Mouse (Mus musculus): ENCODE data around the gene Plppr3.

The Plppr3 gene

GRCm38 (mm10) chr10:79852107-79852789 is 22.2 kb downstream of the Plppr3 start:
- DNase-seq (ENCODE audit: low spot score in 2 of 2), result peak in 1 of 2 experiments; percentile 40

DNA sequence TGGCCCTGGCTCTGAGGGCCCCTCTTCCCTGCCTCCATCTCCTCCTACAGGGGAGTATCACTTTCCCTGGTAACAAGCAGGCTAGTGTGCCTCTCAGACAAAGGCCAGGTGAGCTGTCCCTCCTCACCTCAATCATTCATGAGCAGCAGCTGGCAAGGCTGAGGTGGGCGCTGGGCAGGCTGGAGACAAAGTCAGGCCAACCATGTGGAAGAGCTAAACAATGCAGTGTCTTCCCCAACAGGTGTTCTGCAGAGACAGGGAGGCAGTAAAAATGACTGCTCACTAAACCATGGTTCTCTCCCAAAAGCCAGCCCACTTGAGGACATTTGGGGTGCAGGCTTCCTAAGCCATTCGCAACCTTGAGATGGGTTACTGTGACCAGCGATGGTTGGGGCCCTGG is 22.8 kb downstream of the Plppr3 start:
- DNase-seq (ENCODE audit: low spot score in 2 of 2), result no peak

DNA sequence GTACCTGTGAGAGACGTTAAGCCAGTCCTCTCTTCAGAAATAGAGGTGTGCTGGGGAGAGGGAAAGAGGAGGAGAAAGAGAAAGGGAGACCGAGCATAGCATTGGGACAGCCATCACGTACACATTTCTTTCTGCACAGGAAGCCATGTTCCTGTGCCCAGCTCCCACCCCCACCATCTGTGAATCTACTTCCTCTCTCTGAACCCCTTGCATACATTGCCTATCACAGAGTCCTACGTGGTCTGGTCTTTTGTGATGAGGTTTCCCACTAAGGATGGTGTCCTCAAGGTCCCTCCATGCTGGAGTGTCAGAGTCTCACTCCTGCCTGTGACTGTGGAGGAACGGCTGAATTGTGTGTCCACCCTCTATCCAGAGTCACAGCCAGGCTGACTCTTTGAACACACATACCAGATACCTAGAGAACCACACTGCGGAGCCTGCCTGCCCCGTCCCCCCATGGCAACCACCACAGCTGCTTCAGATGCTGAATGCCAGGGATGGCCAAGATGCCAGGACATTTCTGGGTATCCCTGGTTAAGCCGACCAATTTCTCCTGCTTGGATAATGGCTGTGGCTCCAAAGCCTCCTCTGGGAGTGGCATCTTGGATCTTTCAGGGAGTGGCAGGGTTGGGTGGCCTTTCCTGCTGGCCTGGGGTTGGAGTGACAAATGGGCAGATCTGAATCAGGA is 24.3 kb downstream of the Plppr3 start:
- peak; percentile 36 to 54 for DNase-seq (ENCODE audit: low spot score in 2 of 2)

DNA sequence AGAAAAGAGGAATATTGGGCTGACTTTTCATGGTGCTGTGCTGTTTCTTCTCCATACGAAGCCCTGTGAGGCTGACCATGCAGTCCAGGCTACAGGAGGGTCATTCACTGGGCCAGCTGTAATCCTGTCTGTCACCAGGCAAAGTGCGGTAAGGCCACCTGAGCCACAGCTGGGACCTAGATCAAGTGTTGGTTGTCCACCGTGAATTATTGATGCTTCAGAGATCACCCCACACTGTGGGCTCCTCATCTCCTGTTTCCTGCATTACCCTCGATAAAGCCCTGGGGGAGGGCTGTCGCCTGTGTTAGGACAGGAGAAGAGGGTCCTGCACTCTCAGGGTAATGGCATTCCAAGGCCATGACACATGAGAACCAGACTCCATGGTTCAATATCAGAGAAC is 27.9 kb downstream of the Plppr3 start:
- DNase-seq (ENCODE audit: low spot score in 2 of 2), result no peak

GRCm38 (mm10) chr10:79843476-79843875 is 31.0 kb downstream of the Plppr3 start:
- no peak for DNase-seq (ENCODE audit: low spot score in 2 of 2)

DNA sequence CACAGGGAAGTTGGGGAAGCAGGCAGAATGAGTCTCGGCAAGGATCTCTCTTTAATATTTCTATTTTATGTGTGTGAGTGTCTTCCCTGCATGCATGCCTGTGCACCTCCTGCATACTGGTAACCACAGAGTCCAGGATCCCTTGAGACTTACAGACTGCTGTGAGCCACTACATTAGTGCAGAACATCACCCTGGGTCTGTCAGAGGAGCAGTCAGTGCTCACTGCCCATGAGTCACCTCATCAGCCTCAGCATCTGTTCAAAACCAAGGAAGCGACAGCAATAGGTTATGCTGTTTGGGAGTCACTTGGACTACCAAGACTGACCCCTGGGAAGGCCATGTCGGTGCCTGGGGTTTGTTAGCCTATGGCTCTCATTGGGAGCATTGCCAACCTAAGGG is 32.1 kb downstream of the Plppr3 start:
- DNase-seq (ENCODE audit: low spot score in 2 of 2), result no peak

- peak; percentile 23 to 29 for DNase-seq (ENCODE audit: low spot score in 2 of 2)
Measured at GRCm38 (mm10) chr10:79840644-79841551, 33.5 kb downstream of the Plppr3 start.

GRCm38 (mm10) chr10:79840091-79840490 is 34.3 kb downstream of the Plppr3 start:
- DNase-seq (ENCODE audit: low spot score in 2 of 2), result no peak

- no peak for DNase-seq (ENCODE audit: low spot score in 2 of 2)
Measured at GRCm38 (mm10) chr10:79838151-79838550, 36.3 kb downstream of the Plppr3 start.

DNA sequence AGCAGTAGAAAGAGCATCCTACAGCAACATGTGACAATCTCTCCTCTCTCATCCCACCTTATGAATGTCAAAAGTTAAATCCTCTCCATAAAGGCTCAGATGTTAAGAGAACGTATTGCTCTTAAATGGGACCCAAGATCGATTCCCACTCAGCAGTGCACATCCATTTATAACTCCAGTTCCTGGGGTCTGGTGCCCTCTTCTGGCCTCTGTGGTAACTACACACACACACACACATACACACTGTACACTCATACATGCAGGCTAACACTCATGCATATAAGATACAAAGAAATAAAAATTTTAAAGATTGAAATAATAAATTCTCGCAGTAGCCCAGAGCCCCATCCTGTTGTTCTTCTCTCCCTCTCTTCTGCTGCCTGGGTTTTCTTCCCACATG is 37.5 kb downstream of the Plppr3 start:
- no peak for DNase-seq (ENCODE audit: low spot score in 2 of 2)

DNA sequence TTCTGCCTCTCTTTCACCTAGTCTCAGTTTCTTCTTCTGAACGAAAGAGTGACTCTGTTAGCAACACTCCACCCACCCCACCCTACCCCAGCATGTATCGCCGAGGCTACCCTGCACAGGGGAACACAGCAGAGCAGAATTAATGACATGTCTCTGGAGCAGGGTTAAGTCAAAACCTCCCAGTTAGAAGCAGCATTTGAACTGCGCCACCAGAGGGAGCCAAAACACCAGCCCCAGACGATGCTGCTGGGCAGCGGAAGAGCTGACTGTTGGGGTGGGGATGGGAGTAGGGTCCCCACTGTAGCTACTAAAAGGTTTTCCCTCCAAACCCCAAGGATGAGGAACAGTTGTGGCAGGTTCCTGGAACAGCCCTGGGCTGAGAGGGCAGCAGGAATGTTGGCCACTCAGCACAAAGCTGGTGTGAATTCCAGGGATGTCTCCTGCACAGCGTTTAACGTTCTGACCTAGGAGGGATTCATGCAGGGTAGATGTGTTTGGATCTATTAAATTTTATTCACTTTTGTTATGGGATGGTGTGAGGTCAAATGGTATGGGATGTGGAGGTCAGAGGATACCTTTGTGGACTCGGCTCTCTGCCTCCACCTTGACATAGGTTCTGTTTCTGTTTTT is 39.5 kb downstream of the Plppr3 start:
- peak; percentile 65 to 87 for DNase-seq (ENCODE audit: low spot score in 2 of 2)

GRCm38 (mm10) chr10:79832786-79833181 is 41.6 kb downstream of the Plppr3 start:
- DNase-seq (ENCODE audit: low spot score in 2 of 2), result no peak

DNA sequence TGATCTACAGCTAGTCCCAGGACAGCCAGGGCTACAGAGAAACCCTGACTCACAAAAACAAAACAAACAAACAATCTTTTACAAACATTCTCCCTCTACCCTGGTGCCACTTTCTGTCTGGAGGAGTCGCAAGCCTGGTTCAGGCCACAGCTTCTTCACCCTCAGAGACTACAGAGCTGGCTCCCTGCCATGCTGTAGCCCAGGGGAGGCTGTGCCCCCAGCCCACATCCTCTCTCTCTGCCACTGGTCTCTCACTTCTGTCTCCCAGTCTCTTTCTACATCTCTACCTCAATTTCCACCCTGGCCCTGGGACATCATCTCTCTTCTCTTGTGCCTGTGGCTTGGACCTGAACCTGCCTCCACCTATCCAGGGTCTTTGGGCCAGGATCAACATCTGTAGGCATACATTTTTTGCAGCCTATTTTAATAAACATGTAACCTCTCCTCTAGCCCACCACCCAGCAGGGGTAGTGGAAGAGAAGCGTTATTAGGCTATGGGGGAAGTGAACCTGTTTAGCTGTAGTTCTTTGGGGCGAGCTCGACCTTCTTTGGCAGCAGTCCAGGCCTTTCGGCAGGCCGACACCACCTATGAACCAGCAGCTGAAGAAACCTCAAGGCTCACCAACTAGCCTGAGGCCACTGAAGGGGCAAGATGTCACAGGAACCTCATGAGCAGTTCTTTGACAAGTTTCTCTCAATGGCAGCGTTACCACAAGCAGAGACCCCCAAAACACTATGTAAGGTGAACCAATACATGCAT is 42.2 kb downstream of the Plppr3 start:
- DNase-seq (ENCODE audit: low spot score in 2 of 2), result peak in 1 of 2 experiments; percentile 39

DNA sequence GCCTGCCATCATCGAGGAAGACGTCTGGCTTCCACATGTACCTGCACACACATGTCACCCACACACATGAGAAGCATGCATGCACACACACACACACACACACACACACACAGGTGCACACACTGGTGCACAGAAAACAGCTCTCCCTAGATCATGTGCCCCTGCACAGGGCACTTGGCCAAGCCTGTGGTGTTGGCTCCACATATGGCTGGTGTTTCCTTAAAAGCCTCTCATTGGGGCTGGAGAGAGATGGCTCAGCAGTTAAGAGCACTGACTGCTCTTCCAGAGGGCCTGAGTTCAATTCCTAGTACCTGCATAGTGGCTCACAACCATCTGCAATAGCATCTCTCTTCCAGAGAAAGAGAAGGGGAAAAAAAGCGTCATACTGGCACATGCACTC is 42.9 kb downstream of the Plppr3 start:
- DNase-seq (ENCODE audit: low spot score in 2 of 2), result no peak

- no peak for DNase-seq (ENCODE audit: low spot score in 2 of 2)
Measured at GRCm38 (mm10) chr10:79824413-79824812, 50.0 kb downstream of the Plppr3 start.

DNA sequence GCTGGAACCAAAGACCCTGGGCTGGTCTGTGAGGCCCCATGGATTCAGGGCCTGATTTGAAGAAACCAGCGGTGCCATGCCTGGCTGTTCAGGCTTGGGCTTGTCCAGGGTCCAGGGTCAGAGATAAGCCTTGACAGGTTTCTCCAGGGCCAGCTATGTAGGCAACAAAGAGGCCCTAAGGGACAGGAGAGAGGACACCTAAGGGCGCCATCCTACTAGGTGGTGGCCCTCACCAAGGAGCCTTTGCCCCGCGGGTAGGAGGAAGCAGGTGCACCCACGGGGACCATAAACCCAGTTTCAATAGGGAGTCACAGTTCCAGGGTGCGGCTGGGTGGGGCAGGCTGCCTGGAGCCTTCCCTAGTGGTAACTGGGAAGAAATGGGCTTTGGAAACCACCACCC is 51.4 kb downstream of the Plppr3 start:
- DNase-seq (ENCODE audit: low spot score in 2 of 2), result no peak

DNA sequence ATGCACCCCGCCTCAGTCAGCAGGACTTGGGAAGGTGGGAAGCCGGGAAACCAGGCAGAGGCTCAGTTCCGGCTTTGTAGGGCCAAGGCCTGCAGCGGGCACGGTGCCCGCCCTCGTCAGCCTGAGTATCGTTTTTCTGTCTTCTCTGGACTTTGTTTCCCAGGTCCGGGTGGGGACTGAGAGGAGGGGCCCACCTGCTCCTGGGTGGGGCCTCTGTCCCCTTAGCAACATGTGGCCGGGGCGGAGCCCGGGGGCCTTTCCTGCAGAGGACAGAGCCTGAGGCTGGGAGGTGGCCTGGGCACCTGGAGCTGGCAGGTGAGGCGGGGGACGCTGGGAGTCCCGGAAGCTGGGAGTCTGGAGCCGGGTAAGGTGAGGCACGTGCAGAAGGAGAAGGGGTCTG is 52.1 kb downstream of the Plppr3 start:
- no peak for DNase-seq (ENCODE audit: low spot score in 2 of 2)

DNA sequence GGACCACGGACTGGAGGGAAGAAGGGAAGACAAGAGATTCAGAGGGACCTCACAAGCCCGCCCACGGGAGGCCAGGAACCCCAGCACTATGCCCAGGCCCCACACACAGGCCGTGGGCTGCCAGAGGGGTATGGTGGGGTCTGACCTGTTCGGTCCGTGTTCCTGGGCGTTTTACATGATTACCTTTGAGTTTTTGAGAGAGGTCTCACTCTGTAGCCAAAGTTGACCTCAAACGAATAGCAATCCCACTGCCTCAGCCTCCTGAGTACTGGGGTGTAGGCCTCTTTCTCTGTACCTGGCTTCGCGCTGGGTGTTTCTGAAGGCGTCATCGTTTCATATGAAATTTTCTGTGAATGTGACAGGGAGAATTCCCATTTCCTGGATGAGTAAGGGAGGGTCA is 52.7 kb downstream of the Plppr3 start:
- no peak for DNase-seq (ENCODE audit: low spot score in 2 of 2)

GRCm38 (mm10) chr10:79820782-79821181 is 53.7 kb downstream of the Plppr3 start, which contains the start of gene Misp:
Gene Misp (plus strand): TSS chr10:79820989.
- no peak for DNase-seq (ENCODE audit: low spot score in 2 of 2)

GRCm38 (mm10) chr10:79820277-79820676 is 54.2 kb downstream of the Plppr3 start:
- no peak for DNase-seq (ENCODE audit: low spot score in 2 of 2)

DNA sequence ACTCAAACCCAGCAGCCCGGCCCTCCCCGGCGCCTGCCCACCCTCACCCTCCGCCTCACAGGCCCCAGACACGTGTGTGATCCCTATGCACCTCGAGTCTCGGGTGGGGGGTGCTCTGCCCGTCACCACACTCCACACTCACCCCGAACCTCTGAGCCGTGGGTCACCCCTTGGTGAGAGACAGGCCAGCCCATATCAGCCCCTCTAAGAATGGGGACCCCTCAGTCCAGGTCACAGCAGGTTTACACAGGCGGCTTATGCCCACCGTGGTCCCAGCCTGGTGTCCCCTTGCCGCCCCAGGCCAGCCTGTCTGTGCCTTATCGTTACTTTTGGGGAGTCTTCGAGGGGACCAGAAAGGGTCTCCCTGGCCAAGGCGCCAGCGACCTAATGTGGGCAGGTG is 54.8 kb downstream of the Plppr3 start:
- DNase-seq (ENCODE audit: low spot score in 2 of 2), result no peak

All from thymus, postnatal 10 days (tissue).